Mouse (Mus musculus): ENCODE measurements around the gene Setd1b.

DNA sequence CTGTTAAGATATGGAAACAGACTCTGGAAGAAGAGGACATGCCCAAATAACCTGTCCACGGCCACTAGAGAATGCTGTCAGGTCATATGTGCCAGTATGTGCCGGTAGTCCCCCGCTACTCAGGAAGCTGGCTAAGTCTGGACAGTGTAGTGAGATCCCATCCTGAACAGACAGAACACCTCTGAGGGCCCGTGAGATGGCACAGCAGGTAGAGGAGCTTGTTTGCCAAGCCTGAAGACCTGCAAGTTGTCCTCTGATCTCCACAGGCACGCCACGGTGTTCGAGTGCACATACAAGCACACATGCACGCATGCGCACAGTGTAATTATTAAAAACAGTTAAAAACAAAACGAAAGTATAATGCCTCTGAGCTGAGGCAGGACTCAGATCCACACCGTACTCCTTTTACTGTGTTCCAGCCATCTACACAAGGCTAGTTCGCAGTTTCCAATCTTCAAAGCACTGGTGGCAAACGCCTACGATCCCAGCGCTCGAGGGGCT is 53.6 kb downstream of the Setd1b start:
- TF ChIP-seq GATA1 (IDR thresholded peaks at IDR 0.05; ENCODE audit: borderline replicate concordance, low read length) = no peak
- no peak for TF ChIP-seq FLI1 (IDR thresholded peaks at IDR 0.05; ENCODE audit: low read length)

Data from megakaryocyte, embryonic 14.5 days (primary cell).